Mouse (Mus musculus) macrophage (primary cell): ENCODE measurements around the gene Tmbim6. TPM values are rescaled to one million over a fixed set of nuclear protein-coding genes. Genes with fewer than 3 reads are reported as not detected.

Experiments
- polyA plus RNA-seq: library from polyadenylated mRNA; stranded (reverse); fragments of 250-400 nt; gene quantifications from 3 replicates; pipeline ENCODE4 v1.2.4, GENCODE M21; 2018; ENCODE audit warnings: inconsistent platforms

Tmbim6 gene
- polyA plus RNA-seq, 1 experiment from 2014 or later = 449 TPM

Other genes with a start within 250 kb of the Tmbim6 start
- gene Kcnh3, start 168.0 kb upstream of the Tmbim6 start, polyA plus RNA-seq = not detected in 3 replicates
- gene Mcrs1, start 140.9 kb upstream of the Tmbim6 start, polyA plus RNA-seq = 13.4 to 26.0 TPM (median 25.2 TPM) in 3 replicates
- gene Prpf40b, start 97.8 kb upstream of the Tmbim6 start, polyA plus RNA-seq = 6.5 to 9.7 TPM (median 7.5 TPM) in 3 replicates
- not detected in 3 replicates for gene Fam186b, start 97.0 kb upstream of the Tmbim6 start, polyA plus RNA-seq
- gene Fmnl3, start 22.4 kb upstream of the Tmbim6 start, polyA plus RNA-seq = 7.2 to 21.2 TPM (median 8.2 TPM) in 3 replicates
- gene Nckap5l, start 64.9 kb downstream of the Tmbim6 start, polyA plus RNA-seq = 8.4 to 21.0 TPM (median 16.3 TPM) in 3 replicates
- 2.9 to 5.5 TPM (median 5.3 TPM) in 3 replicates for gene Bcdin3d, start 81.8 kb downstream of the Tmbim6 start, polyA plus RNA-seq
- gene Faim2, start 135.3 kb downstream of the Tmbim6 start, polyA plus RNA-seq = not detected in 3 replicates
- gene Aqp2, start 186.2 kb downstream of the Tmbim6 start, polyA plus RNA-seq = not detected in 3 replicates
- gene Aqp5, start 197.9 kb downstream of the Tmbim6 start, polyA plus RNA-seq = not detected in 3 replicates
- gene Aqp6, start 208.5 kb downstream of the Tmbim6 start, polyA plus RNA-seq = not detected in 3 replicates